Mouse (Mus musculus) olfactory bulb, adult 2 months (tissue): ENCODE data around the gene Syn1.

Experiments
- CTCF ChIP-seq: fragments of 200-500 bp; IDR thresholded peaks from 2 replicates; pipeline ENCODE4 v1.5.1; 2012; ENCODE audit warnings: low read depth, mild to moderate bottlenecking, low read length, moderate library complexity; ENCODE audit not compliant: insufficient read depth
- POLR2A ChIP-seq: fragments of 200-500 bp; IDR thresholded peaks from 2 replicates; pipeline ENCODE4 v1.6.1; 2012; ENCODE audit warnings: mild to moderate bottlenecking, low read depth, low read length, moderate library complexity; ENCODE audit not compliant: insufficient read depth

- TF ChIP-seq POLR2A (no peak), CTCF (no peak)
Measured at GRCm38 (mm10) chrX:20875241-20875640, 45.6 kb downstream of the Syn1 start.
